Mouse (Mus musculus) ES-Bruce4 (cell line): ENCODE measurements at regions not wholly inside any gene's neighbourhood (a gene's known extent, or its start where the extent isn't known, plus 50 kb on each side); places are given as distances from the start of the nearest gene placed in this dataset.

ENCODE experiments used
- H3K27ac ChIP-seq: 2 replicates; pipeline ENCODE4 v1.5.1; 2012; ENCODE audit warnings: low read length, inconsistent platforms; ENCODE audit not compliant: insufficient read depth
- H3K27me3 ChIP-seq: 2 replicates; pipeline ENCODE4 v1.6.1; 2012; ENCODE audit warnings: mild to moderate bottlenecking, low read length, inconsistent platforms; ENCODE audit not compliant: control insufficient read depth, poor library complexity, insufficient read depth, severe bottlenecking
- H3K36me3 ChIP-seq: 2 replicates; pipeline ENCODE4 v1.6.1; 2012; ENCODE audit warnings: inconsistent platforms, mild to moderate bottlenecking, low read length, moderate library complexity; ENCODE audit not compliant: control insufficient read depth, poor library complexity, insufficient read depth, severe bottlenecking
- H3K4me1 ChIP-seq: one replicate; pipeline ENCODE4 v1.8.1; 2011; ENCODE audit warnings: low read length; ENCODE audit not compliant: control insufficient read depth, insufficient read depth
- H3K4me3 ChIP-seq: 2 replicates; pipeline ENCODE4 v1.5.1; 2011; ENCODE audit warnings: low read depth, mild to moderate bottlenecking, low read length
- H3K9ac ChIP-seq: 2 replicates; pipeline ENCODE4 v1.6.1; 2012; ENCODE audit warnings: low read depth, mild to moderate bottlenecking, inconsistent platforms; ENCODE audit not compliant: poor library complexity, severe bottlenecking
- H3K9me3 ChIP-seq: replicated peaks from 2 replicates; pipeline ENCODE4 v1.6.1; 2012; ENCODE audit warnings: mild to moderate bottlenecking, low read length, inconsistent platforms; ENCODE audit not compliant: control insufficient read depth, poor library complexity, insufficient read depth, severe bottlenecking
- CTCF ChIP-seq: IDR thresholded peaks from one replicate; pipeline ENCODE4 v1.8.1; 2011; ENCODE audit warnings: low read depth, low read length
- EP300 ChIP-seq: IDR thresholded peaks from 2 replicates; pipeline ENCODE4 v1.6.1; 2011; ENCODE audit warnings: low read depth, low read length; ENCODE audit not compliant: insufficient read depth
- POLR2A ChIP-seq: IDR thresholded peaks from one replicate; pipeline ENCODE4 v1.8.1; 2011; ENCODE audit warnings: low read length; ENCODE audit not compliant: insufficient read depth

- no peak overlapping the region for H3K27ac ChIP-seq
- H3K4me3 ChIP-seq: no peak overlapping the region
- no peaks in the 10 kb centered on the region for H3K27me3 ChIP-seq
- TF ChIP-seq CTCF: no peak
- no peak for TF ChIP-seq EP300
- TF ChIP-seq POLR2A: no peak
- no peaks in the 10 kb centered on the region for H3K4me1 ChIP-seq
- H3K36me3 ChIP-seq: no peaks in the 10 kb centered on the region
- no peaks in the 10 kb centered on the region for H3K9me3 ChIP-seq
- no peak overlapping the region for H3K9ac ChIP-seq
Observed at GRCm38 (mm10) chr13:107094976-107095716, 73.2 kb upstream of the Kif2a start.

GRCm38 (mm10) chr13:107094487-107094886 is 72.6 kb upstream of the Kif2a start:
- no peaks in the 10 kb centered on the region for H3K27me3 ChIP-seq
- H3K9ac ChIP-seq: no peak overlapping the region
- no peaks in the 10 kb centered on the region for H3K36me3 ChIP-seq
- no peaks in the 10 kb centered on the region for H3K4me1 ChIP-seq
- no peak overlapping the region for H3K27ac ChIP-seq
- TF ChIP-seq CTCF (no peak), EP300 (no peak), POLR2A (no peak)
- H3K4me3 ChIP-seq: no peak overlapping the region
- no peaks in the 10 kb centered on the region for H3K9me3 ChIP-seq

GRCm38 (mm10) chr13:107093683-107094082 is 71.8 kb upstream of the Kif2a start:
- H3K9ac ChIP-seq: no peak overlapping the region
- H3K4me3 ChIP-seq: no peak overlapping the region
- TF ChIP-seq EP300 (no peak), POLR2A (no peak)

GRCm38 (mm10) chr13:107088198-107088597 is 66.3 kb upstream of the Kif2a start:
- Histone ChIP-seq H3K9me3 (no peaks in the 10 kb centered on the region), H3K4me1 (no peaks in the 10 kb centered on the region), H3K9ac (no peak overlapping the region), H3K27ac (no peak overlapping the region), H3K27me3 (no peaks in the 10 kb centered on the region), H3K36me3 (no peaks in the 10 kb centered on the region), H3K4me3 (no peak overlapping the region)
- no peak for TF ChIP-seq EP300
- TF ChIP-seq CTCF: no peak
- no peak for TF ChIP-seq POLR2A

More at GRCm38 (mm10) chr13:107093683-107094082, 71.8 kb upstream of the Kif2a start:
- Histone ChIP-seq H3K27ac (no peak overlapping the region), H3K27me3 (no peaks in the 10 kb centered on the region), H3K4me1 (no peaks in the 10 kb centered on the region), H3K9me3 (no peaks in the 10 kb centered on the region), H3K36me3 (no peaks in the 10 kb centered on the region)

- no peak overlapping the region for H3K4me3 ChIP-seq
- no peak overlapping the region for H3K27ac ChIP-seq
- H3K27me3 ChIP-seq: no peaks in the 10 kb centered on the region
- no peak overlapping the region for H3K9ac ChIP-seq
- no peaks in the 10 kb centered on the region for H3K9me3 ChIP-seq
- H3K36me3 ChIP-seq: no peaks in the 10 kb centered on the region
- H3K4me1 ChIP-seq: no peaks in the 10 kb centered on the region
- TF ChIP-seq EP300 (no peak), CTCF (no peak), POLR2A (no peak)
Observed at GRCm38 (mm10) chr13:107087355-107087754, 65.4 kb upstream of the Kif2a start.

- Histone ChIP-seq H3K27me3 (no peaks in the 10 kb centered on the region), H3K4me1 (no peaks in the 10 kb centered on the region), H3K4me3 (no peak overlapping the region), H3K27ac (no peak overlapping the region), H3K9ac (no peak overlapping the region), H3K36me3 (no peaks in the 10 kb centered on the region), H3K9me3 (no peaks in the 10 kb centered on the region)
- TF ChIP-seq EP300 (no peak), CTCF (no peak), POLR2A (no peak)
Observed at GRCm38 (mm10) chr13:107078085-107078484, 56.2 kb upstream of the Kif2a start.
